Mouse (Mus musculus) v-Abl transformed pro-B cells (cell line): Measurements from ENCODE around the gene Edem3.

Source experiments
- in situ Hi-C, 2 experiments: fragments of 400-800 bp; cut with MboI; formaldehyde crosslinking; loops; one replicate each; pipeline ENCODE4 v1.15.1; 2025; ENCODE audit not compliant: unreplicated experiment in 2 of 2

Edem3 gene

DNA sequence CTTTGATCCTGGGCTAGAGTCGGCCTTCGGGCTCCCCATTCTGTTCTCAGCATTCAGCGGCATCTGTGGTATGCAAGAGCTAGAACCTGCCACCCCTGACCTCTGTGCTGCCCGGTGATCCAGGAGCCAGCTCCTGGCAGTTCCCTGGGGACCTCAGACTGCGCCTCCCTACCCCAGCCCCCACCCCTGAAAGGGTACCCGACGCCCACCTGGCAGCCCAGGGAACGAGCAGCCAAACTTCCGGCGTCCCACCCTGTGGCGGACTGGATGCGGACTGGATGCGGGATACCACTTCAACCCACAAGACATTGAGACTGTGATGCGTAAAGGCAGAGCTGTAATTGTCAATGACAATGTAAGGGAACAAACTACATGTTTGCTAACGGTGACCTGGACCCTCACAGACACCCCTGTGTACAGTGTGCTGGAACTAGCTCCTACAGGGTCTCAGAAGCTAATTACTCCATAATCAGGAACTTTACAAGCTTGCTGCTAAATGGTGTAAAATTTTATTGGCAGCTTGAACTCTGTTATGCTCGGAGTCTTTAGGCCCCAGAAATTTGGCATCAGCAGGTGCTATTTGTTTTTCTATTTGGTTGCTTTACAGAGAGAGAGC is 94.9 kb downstream of the Edem3 start:
- in situ Hi-C loops, result loop anchor here in 1 of 2 experiments (25.0 kb wide), 1 partner anchor 1087 kb away; no protein-coding TSS in a partner anchor

- in situ Hi-C loops, result no loop called here
Observed at GRCm38 (mm10) chr1:151851051-151851848, 96.1 kb downstream of the Edem3 start.

DNA sequence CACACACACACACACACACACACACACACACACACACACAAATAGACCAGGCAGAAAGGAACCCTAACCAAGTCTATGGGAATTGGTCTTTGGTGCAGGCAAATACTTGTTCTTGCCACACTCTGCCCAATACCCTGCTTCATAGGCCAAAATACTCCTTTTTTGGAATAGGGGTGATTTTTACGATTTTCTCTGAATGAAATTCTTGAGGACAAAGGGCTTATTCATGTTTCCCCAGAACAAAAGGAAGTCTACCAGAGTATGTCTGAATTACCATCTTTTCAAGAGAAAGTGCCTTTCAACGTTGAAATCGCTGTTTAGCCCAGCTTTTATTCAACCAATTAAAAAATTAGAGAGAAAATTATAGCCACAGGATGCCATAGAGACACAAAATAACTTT is 96.8 kb downstream of the Edem3 start:
- in situ Hi-C loops, result no loop called here

DNA sequence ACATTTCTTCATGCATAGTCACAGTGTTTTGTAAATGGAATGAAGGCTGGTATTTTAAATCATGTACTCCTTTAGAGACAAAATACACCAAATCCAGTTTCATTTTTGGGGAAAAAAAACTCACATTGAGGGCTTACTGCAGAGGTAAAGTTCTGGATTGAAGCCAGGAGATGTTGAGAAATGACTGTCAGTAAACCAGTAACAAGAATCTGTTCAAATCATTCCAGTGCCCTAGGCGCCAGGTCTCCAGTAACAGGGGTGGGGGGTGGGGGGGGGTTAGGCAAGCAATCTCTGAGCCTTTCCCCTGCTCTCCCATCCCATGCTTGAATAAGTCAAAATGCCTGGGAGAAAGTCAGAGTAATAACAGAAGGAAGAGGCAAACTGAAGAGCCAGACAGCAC is 100.4 kb downstream of the Edem3 start:
- in situ Hi-C loops, result no loop called here

DNA sequence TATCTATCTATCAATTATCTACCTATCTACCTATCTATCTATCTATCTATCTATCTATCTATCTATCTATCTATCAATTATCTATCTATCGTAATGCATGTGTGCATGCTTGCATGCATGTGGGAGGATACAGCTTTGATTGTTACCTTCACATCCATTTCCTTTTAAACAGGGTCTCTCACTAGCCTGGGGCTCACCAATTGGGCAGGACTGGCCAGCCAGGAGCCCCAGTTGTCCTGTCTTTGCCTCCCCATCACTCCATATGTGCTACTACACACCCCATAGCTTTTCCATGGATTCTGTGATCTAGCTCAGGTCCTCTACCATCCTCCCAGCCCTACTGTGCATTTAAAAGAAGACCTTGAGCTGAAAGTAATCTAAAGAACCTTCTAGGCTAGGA is 103.3 kb downstream of the Edem3 start:
- in situ Hi-C loops, result no loop called here

DNA sequence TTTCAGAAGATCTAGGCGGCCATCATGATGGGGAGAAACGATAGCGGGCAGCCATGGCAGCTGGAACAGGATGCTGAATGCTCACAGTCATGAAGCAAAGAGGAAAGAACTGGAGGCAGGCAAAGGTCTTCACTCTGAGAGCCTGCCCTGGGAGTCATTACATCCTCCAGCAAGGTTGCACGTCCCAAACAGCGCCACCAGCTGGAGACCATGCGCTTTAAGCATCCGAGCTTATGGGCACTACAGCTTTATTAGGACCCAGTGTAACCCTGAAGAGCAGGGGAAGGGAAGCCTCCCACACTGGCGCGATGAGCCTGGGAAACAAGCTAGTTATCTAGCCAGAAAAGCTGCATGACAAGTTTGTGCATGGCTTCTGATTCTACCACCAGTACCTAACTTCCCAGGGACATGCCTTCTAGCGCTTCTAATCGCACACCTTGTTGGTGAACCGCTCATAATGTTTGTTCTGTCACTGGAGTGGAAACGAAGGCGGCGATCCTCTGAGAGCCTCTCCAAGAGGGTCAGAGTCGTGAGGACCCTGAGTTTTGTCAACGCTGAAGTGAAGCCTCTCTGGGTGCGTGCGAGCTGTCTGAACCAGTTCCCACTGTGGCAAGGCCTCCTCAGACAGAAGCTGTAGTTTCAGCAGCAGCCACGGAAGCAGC is 106.3 kb downstream of the Edem3 start:
- in situ Hi-C loops, result no loop called here

- in situ Hi-C loops, result no loop called here
Observed at GRCm38 (mm10) chr1:151862109-151862508, 106.9 kb downstream of the Edem3 start.

- in situ Hi-C loops, result no loop called here
Observed at GRCm38 (mm10) chr1:151863135-151863796, 108.1 kb downstream of the Edem3 start.

DNA sequence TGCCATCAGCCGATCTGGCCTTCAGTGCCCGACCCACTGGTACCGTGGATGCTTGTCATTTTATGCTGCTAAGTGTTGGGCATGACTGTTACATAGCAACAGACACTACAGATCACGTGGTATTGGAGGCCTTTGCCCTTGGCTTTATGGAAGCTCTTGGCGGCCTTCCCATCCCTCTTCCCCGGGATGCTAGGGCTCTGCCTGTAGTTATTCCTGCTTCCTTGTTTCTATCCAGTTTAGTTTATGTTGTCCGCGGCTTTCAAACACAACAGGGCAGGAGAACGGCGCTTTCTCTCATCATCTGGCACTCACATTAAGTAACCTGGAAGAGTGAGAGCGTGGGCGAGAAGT is 108.6 kb downstream of the Edem3 start:
- in situ Hi-C loops, result no loop called here

DNA sequence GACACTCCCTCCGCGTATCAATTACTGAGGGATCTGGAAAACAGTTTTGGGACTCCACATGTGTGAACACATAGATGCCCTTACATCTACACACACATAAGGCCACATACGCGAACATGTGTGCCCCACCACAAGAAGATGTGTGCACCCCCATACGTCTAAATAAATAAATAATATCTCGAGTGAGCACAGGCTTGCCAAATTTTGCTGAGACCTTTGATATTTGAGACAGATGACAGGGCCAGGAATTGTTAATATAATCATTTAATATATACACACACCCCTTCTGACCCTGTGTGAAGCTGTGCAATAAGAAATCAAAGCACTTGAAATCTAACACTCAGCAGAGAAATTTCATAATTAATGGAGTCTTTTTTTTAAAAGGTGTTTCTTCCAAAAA is 109.2 kb downstream of the Edem3 start:
- in situ Hi-C loops, result no loop called here
